Mouse (Mus musculus): ENCODE measurements around the gene Fam198a.
A peak's percentile ranks its signal among the peaks of the same experiment; 100 is the strongest.

GRCm38 (mm10) chr9:121984465-121985461 is 34.0 kb downstream of the Fam198a start:
- peak; percentile 99 for TF ChIP-seq CTCF (IDR thresholded peaks at IDR 0.05; ENCODE audit: low read depth)
- TF ChIP-seq EP300 (IDR thresholded peaks at IDR 0.05; ENCODE audit: low read depth) = no peak
